Mouse (Mus musculus) lung, postnatal 36 days (tissue): ENCODE results near the gene Ecm1.

ENCODE experiments used
- DNase-seq: peaks from one replicate; pipeline ENCODE4 v3.0.0; 2022; ENCODE audit warnings: mixed read lengths

Gene Ecm1

DNA sequence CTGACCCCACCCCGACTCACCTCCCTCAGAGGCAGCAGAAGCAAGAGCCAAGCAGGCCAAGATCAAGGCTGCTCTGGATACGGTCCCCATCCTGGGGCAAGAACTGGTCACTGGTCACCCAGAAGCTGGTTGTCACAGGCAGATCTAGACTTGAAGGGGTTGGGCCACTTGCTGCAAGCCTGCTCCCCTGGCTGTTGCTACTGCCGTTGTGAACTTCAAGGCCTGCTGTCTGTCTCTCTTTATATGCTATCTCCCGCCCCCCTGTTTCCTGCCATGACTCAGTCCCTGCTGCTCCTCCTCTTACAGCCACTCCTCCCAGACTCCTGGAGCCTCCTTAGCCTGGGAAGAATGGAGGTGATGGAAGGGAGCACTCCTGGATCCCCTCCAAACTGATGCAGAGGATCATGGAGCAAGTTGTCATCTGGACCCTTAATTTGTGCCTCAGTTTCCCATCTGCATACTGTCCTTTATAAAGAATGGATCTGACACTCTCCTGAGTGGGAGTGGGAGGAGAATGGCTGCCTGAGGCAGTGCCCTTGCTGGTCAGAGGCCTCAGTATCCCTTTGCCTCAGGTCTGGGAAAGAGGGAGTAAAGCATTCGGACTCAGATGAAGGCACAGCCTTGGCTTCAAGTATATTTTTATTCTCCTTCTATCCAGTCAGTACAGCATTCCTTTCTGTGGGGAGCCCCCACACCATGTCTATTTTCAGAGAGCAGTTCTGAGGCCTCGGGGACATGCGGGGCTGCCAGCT lies at the start of gene Ecm1:
Ecm1 (minus strand) TSS at position 217 of the 752 bp plus-strand sequence.
- peak; percentile 84 for DNase-seq

DNA sequence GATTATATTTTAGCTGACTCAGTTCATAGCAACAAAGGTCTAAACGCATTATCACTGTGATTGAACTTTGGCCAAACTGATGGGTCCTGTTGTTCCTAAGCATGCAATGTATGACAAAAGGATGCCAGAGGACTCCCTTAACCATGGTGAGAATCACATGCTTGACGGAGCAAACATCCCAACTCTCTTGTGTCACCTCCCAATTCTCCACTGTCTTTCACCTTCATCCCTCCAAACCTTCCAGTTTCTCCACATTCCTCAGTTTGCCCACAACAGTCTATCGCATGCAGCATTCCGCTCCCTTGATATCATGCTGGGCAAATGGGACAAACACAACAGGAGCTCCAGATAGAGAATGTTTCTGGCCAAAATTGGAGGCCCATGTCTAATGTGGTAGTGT lies 46.1 kb upstream of the Ecm1 start:
- no peak for DNase-seq

DNA sequence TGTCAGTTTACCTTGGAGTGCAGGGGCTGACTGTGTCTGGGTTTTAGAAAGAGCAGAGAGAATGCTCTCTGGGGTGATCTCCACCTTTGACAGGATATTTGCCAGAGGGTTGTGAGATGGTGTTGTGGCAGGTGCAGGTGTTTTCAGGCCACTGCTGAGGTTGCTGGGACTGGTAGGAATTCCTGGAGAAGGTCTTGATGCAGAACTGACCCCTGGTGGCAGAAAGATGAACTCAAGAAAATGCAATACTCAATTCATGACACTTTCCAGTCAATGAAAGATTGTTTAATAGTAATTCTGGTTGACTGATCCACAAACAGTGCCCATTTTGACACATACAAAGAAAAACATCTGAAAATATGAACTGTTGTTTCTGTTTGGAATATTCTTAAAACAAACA lies 32.6 kb upstream of the Ecm1 start:
- peak; percentile 75 for DNase-seq

DNA sequence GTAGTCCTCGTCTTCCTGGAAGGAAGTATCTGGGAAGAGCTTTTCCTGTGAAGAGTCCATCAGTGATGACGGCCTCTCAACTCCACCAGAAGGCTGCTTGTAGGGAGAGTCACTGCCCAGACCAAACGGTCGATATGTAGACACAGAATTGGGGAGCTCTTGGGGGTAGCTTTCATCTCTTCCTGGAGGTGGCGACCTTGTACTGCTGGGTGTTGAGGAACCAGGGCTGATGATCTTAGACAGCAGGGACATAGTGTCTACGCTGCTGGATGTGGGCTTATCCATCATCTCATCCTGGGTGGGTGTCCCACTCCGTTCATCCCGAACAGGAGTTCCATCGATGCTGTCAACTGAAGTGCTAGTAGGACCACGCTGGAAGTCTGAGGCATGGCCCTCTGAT lies 26.2 kb upstream of the Ecm1 start:
- no peak for DNase-seq

DNA sequence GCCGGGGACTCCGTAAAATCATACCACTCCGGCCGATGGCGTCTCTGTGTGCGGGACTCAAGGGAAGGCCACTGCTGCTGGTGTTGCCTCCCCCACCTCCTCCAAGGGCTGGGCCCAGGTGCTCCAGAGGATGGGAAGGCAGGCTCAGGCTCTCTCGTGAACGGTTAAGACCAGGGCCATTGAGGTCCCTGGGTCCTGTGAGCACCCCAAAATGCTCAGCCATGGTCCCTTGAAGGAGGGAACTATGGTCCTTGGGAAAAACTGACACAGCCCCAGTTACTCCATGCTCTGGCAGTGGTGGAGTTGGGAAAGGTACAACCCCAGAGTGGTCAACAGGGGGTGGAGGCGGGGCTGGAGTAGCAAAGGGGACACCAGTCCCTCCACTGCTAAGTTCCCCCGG lies 24.4 kb upstream of the Ecm1 start:
- no peak for DNase-seq

DNA sequence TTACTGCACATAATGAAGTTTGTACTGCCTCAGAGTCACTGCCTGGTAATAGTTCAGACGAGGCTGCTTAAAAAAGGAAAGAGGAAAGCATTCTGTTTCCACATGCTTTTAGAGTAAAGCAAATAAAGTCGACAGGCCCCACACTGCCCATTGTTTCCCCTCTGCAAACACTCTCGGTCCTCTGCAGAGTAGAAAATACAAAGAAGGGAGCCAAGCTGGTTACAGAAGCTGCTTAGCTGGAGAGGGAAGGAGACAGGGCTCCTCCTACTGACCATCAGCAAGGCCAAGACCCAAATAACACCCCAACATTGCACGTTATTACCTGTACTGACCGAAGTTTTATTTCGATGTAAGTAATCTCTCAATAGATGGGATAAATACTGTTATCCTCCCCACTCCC lies 23.6 kb upstream of the Ecm1 start:
- peak; percentile 60 for DNase-seq

DNA sequence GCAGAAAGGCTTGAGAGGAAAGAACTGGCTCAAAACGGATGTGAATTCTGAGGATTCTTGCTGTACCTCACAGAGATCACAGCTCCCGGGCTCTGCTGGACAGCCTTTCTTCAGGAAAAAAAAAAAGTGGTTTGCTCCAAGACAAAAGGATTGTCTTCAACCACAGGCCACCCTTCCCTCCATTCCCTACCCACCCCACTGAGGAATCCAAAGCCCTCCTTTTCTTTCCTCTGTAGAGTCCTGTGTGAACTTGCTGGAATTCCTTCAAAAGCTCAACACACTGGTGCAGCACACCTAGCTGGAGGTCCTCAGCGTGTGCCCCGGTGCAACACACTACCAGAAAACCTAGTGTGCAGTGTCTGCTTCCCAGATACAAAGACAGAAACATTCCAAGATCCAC lies 22.4 kb upstream of the Ecm1 start:
- DNase-seq = no peak

DNA sequence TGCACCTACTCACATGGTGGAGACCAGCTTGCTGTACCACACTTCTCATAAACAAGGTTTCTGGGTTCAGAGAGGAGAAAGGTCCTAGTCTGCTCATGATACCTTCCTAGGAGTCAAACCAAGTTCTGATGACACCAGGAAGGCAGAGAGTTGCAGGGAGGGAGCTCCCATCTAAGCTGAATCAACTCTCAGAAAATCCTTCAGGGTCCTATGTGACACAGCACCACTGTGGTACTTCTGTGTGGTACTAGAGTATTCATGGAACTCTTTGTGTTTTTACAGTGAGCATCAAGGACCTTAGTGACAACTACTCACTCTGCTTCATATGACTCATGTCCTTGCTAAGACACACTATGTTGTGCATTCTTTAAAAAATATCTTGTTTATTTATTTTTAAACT lies 21.3 kb upstream of the Ecm1 start:
- DNase-seq = no peak

DNA sequence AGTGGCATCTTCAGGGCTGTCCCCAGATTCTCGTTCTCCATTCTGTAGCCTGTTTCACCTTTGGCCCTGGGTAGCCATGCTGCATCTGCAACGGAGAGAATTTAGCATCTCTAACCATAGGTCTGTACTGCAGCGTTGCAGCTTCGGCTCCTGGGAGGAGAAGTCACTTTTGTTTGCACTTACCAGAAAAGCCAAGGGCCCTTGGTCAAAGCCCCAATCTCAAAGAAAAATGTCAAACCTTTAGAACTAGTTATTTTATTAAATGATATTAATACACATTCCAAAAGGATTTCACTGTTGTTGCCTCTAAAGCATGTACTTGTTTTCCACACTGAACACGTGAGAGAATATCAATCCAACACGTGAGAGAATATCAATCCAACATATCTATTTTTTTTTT lies 20.7 kb upstream of the Ecm1 start, which contains the start of gene Tars2:
Tars2 (minus strand) TSS at position 101 of the 400 bp plus-strand sequence.
- DNase-seq = no peak

DNA sequence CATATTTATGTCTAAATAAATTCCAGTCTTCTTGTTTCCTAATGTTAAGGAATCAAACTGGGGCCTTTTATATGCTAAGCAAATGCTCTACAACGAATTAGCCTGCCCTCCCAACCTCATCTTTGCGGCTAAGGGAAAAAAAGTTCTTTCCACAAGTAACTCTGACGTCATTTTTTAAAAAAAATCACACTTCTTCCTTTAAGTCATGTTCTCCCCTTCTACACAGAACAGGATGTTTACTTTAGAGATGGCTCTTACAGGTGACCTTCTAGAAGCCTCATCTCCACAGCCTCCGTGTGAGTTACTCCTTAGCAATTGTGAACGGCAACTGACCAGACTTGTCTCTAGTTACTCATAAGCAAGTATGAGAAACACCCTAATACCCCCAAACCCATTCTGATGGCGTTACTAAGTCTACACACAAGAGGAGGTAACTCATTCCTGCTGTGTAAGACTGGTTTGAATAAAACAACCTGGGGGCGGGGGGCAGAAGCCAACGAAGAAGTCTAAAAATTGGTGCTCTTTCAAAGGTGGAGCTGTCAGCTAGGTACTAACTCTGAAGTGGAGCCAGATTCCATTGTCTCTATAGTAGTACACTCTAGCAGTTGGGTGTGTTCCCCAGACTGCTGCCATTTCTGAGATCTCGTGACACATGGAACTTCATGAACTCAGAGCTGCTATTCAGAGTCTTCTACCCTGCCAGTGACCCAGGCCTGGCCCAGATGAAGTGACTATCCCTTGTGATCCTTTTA lies 19.3 kb upstream of the Ecm1 start:
- no peak for DNase-seq

DNA sequence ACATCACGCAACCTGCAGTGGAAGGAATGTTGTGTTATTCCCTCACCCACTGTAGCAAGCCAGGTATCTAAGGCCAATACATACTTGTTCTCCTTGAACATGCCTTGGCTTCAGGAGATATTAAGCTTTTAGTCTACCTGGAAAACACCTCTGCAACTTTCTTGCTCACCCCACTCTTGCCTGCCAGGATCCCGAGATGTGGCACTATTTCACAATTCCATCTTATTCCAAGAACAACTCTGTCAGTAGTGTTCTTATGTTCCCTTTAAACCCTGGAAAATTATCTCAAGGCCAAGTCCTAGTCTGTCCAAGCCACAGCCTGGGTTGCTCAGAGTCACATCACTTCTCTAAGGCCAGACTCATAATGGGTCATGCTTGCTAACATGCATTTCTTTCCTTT lies 17.4 kb upstream of the Ecm1 start:
- no peak for DNase-seq

DNA sequence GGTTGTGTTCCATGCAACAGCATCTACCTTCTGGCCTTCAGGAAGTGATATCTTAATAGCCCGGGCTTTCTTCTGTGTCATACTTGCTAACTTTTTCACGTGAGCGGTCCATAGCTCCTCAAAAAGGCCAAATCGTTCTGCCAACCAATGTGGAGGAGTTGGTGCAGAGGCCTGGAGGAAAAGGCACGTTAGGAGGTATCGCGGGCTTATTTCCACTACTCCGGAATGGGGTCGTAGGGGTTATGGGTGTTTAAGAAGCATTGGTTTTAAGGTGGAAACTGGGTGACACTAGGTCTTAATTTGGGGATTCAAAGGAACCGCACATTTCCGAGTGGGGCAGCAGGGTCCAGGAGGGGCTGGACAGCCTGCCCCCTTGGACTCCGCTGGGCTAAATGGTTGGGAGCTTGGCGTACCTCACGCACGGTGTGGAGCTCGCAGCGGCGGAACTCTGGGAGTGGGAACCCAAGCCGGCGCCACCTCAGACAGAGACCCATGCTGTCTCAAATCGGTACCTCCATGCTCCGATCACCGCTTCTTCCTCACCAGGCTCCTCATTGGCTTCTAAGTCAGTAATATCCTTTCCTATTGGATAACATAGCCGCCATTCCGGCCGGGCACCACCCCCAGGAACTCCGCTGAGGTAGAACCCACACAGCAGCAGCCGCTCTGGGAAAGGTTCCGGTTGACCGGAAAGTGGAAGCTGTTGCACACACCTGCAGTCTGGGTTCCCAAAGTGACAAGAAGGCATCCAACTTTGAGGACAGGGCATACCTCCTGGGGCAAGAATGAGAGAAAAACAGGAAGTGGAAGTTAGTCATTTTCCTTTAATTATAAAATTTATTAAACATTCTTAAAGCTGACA lies 15.2 kb upstream of the Ecm1 start:
- DNase-seq = peak; percentile 98

DNA sequence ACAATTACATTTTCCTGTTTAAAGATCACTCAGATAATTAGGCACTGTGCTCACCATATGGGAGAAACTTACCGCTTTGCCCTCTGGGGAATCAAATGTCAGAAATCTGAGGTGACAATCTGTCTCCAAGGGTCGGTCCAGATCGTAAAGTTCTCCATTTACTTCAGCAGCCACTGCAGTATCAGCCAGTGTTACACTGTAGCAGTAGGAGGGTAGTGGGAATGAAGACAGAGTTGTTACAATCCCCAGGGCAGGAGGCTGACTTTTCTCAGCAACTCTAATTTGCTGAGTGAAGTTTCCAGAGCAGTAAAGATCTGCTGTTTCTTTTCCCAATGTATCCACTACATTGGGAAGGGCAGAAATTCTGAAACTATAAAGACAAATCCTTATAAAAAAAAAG lies 13.6 kb upstream of the Ecm1 start:
- DNase-seq = no peak

DNA sequence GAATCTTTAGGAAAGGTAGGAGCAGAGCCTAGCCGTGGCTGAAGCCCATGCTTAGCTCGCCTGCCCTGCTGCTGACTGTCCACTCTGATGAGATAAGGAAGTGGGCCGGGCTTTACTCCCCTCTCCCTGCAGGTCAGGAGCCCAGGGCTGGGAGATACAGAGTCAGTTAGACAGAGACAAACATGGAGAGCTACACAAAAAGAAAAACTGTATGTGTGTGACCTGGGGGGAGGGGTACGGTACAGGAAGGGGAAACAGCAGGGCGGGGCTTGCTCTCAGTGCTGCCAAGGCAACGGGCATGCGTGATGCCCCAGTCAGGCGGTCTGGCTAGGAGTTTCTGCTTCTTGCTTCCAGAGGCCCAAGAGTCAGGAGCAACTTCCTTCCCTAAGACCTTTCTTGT lies 1.0 kb upstream of the Ecm1 start:
- peak; percentile 78 for DNase-seq

DNA sequence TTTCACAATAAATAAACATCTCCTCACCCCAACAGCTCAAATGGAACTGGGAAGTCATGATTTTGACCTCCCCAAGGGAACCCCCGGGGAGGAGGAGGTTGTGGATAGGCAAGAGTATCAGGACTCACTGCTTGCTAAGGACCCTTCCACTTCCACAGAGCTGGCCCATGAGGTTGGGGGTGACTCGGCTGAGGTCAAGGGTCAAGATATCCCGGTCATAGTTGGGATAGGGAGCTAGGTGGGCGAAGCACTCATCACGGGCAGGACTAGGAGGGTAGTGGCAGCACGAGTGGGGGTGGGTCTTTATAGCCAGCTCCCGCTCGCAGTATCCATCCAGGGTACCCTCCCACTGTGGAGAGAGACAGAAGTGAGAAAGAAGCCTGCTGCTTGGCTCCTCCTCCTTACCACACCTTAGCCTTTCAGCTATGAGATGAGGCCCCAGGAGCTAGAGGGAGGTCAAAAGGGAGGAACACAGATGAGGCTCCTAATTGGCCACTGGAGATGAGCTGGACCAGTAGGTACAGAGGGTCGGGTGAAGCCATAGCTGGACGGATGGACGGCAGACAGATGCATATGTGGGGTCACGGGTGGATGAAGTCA lies 4.2 kb downstream of the Ecm1 start:
- no peak for DNase-seq

DNA sequence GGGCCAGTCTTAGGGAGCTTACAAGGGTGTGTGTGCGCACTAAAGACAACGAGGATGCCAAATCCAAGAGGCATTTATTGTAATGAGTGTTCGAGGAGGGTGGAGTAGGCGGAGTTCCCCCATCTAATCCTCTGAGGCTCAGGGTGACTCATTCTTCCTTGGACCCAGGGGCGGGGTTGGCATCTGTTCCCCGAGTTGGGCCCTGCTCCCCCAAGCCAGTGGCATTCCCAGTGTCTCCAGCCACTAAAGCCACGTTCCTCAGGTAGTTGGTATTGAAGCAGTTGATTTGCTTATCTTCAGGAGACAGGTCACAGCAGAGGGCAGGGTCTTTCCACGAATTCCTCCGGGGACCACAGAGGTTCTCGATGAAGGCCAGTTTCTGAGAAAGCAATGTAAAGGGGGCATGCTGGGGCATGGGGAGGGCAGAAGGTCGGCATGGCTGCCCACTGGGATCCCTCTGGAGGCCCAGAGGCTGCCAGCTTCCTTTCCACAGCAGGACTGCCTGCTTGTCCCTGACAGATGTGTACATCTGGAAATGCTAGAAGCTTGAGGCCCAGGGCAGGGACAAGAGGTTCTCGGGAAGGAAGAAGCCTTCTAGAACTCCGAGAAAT lies 5.2 kb downstream of the Ecm1 start:
- DNase-seq = no peak

DNA sequence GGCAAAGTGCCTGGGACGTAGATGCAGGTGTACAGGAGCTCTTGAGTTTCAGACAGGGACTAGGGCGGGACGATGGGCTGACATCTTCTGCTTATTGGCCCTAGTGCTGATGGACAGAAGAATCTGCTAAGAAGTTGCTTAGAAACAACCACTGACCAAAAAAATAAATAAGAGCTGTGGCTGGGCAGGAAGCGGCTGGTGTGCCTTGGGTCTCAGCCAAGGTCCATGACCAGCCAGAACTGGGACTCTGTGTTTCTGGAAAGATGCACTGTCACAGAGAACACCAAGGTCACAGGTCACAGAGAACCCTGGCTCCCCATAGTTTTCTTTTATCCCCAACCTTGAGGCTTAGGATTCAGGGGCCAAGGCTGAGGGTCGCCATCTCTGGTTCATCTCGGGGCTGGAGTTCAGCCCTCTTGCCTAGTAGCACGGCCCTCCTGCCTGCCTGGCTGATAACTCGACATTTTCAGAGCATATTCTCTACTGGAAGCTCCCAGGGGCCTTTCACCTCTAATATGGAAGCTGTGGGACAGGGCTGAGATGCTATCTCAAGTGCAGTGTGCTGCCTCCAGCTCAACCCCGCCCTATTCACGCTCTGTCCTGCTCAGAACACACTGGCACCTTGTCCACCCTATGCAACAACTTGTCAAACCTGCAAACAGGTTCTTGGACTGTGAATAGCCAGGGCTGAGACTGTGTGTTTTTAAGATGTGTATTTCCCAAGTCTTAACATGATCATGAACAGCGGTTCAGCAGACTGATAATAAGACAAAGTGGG lies 6.4 kb downstream of the Ecm1 start:
- peak; percentile 84 for DNase-seq

DNA sequence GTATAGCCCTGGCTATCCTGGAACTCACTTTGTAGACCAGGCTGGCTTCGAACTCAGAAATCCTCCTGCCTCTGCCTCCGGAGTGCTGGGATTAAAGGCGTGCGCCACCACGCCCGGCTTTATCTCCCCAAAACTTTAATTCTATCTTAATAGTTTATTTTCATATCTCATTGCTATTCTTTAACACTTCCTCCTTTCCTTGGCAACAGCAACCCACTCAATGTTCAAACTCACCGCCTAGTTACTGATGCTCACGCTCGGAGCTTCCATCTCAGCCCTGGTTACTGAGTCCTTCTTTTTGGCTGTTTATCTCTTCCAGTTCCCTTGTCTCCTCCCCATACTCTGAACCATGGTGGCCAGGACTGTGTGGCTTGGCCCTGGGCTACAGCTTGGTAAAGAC lies 7.1 kb downstream of the Ecm1 start:
- DNase-seq = peak; percentile 17

DNA sequence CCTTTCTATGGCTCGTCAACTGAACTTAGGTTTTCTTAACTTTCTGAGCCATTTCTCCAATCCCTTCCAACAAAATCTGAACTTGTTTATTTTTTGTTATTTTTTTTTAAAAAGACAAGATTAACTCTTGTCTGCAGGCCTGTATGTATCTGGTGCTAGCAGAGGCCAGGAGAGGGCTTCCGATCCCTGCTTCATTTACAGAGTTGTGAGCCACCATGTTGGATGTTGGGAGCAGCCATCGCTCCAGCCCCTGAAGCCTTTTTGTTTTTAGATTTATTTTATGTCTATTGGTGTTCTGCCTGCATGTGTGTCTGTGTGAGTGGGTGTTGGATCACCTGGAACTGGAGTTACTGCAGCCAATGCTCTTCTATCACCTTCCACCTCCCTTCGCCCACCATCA lies 7.6 kb downstream of the Ecm1 start:
- no peak for DNase-seq

DNA sequence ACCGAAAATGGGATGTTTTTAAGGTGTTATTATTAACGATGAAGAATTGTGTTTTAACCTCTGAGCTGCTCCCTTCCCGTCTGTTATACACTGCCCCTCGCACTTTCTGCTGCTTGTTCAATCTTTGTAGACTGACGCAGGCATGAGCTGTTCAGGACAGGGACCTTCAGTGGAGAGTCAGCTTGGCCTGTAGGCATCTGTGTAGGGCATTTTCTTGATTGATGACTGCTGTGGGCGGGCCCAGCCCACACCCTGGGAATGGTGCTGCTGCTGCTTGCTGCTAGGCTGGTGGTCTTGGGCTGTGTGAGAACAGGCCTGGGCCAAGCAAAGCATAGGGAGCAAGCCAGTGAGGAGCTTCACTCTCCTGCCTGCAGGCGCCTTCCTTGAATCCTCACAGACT lies 8.9 kb downstream of the Ecm1 start:
- no peak for DNase-seq

DNA sequence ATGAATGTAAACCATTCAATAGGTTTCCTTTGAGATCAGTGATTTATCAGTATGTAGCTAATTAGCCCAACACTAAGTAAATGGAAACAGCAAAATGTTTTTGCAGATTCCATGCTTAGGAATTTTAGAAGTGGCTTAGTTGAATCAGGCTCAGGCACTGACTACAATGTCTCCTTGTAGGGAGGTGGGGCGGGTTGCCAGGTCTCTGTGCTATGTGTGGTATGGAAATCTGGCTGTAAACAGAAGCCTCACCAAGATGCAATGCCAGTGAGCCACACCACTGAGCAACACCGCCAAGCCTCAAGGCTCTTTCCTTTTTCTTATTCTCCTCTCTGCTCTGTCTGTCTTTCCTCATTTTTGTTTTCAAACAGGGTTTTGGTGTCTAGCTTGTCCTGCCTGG lies 10.5 kb downstream of the Ecm1 start:
- peak; percentile 40 for DNase-seq
